Mouse (Mus musculus) adrenal gland, adult (tissue): ENCODE results near the gene Dot1l.

ENCODE experiments used
- DNase-seq, 2 experiments: peaks; one replicate each; pipeline ENCODE4 v3.0.0; 2022 to 2023; ENCODE audit warnings: low spot score in 1 of 2; ENCODE audit not compliant: inconsistent age in 2 of 2

Gene Dot1l

DNA sequence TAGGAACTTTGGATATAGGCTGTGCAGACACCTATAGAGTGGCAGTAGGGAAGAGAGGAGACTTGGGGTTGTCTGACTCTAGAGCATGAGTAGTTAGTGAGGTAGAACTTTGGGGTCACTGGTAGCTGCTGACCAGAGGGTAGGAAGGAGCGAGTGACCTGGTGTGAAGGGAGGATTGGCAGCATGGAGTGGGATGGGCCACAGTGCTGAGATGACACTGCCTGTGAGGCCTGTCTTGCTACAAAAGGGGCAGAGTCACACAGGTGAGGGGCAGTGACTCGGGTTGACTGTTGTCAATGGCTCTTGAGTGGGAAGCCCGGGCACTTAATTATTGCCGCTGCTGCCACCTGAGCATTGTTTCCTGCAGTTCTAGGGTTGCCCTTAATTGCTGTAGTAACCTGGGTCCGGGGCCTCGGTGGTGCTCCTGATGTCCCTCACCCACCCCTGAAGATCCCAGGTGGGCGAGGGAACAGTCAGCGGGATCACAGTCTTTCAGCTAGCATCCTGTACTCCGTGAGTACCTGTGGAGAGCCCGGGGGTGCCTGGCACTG is 72.9 kb downstream of the Dot1l start:
- DNase-seq = peak in 1 of 2 experiments; percentile 63

DNA sequence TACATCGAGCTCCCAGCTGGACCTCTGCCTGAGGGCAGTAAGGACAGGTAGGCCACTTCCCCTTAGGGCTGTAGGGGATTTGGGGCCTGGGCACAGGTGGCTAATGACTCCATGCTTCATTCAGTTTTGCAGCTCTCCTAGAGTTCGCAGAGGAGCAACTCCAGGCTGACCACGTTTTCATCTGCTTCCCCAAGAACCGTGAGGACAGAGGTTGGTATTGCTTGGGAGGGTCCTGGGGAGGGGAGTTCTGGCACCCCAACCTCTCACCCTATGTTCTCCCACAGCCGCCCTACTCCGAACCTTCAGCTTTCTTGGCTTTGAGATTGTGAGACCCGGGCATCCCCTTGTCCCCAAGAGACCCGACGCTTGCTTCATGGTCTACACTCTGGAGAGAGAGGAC is 73.6 kb downstream of the Dot1l start:
- peak in 1 of 2 experiments; percentile 49 for DNase-seq

DNA sequence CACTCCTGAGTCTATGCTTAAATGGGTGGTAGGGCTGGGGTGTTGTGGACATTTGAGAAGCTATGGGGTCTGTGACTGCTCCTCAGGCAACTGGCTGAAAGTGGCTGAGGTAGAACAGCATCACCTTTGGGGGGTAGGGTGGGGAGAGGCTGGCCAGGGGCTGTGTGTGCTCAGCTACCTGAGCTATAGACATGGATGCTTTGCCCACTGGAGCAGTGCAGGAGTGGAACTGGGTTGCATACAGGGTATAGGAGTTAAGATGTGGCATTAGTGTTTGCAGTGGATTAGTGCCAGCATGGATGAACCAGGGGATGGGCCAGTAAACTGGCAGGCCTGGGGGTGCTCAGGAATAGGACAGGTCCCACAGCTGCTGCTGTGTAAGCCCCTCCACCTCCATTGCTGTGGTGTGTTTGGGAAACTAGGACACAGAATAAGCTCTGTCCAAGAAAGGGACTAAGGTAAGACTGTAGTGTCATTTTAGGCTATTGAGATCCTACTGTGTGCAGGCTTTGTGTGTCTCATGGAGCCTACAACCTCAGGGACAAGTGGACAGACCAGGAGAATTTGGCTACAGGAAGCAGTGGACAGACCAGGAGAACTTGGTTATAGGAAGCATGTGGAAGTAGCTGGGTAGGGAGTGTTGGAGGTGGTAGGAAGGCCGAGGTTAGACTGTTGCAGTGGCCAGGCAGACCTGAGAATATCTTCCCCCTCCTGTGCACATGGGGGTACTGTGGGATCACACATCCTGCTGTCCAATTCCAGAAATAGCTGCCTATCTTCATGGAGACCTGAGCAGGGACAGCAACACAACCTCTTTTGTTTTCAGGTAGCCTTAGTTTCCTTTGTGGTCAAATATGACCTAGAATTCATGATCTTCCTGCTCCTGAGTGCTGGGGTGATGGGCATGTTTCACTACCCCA is 74.6 kb downstream of the Dot1l start:
- peak in 1 of 2 experiments; percentile 47 for DNase-seq

DNA sequence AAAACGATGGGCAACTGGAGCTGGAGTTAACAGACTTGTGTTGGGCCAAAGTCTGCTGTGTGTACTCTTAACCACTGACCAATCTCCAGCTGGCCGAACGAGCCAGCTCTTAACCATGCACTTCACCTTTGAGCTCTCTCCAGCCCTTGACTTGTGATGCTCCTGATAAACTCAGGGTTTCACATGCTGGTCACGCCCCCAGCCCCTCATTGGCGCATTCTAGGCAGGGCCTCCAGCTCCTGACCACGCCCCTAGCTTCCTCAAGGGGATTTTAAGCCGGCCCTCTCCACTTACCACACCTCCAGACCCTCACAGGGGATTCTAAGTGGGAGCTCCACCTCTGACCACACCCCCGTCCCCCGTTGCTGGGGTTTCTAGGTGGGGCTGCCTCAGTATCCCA is 76.1 kb downstream of the Dot1l start:
- DNase-seq = peak; percentile 73 to 85

DNA sequence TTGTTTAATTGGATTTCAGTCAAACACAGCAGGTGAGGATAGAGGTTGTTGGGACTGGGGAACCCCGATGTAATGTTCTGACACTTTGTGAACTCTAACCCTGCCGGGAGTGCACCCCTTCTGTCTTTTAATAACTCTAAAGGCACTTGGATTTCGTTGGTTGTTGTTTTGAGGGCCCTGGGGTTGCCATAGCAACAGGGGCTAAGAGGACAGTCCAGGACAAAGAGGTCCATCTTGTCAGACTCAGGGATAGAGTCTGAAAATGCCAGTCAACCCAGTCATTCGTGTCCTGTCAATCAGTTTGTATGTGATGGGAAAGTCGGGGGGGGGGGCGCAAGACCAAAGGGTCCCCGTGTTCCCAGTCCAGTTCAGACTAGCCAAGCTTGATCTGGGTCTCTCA is 77.8 kb downstream of the Dot1l start:
- DNase-seq = no peak

DNA sequence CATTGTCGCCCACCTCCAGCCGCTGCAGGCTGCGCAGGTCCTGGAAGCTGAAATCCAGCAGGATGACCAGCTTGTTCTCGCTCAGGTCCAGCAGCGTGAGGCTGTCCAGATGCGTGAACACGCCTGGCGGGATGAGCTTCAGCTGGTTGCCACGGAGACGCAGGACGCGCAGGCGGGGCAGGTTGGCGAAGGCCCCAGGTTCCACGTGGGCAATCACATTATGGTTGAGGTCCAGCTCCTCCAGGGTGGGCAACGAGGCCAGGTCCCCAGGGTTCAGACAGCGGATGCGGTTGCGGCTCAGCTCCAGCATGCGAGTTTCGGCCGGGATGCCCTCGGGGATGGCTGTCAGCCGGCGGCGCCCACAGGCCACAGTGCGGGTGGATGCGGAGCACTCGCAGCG is 80.6 kb downstream of the Dot1l start:
- no peak for DNase-seq

DNA sequence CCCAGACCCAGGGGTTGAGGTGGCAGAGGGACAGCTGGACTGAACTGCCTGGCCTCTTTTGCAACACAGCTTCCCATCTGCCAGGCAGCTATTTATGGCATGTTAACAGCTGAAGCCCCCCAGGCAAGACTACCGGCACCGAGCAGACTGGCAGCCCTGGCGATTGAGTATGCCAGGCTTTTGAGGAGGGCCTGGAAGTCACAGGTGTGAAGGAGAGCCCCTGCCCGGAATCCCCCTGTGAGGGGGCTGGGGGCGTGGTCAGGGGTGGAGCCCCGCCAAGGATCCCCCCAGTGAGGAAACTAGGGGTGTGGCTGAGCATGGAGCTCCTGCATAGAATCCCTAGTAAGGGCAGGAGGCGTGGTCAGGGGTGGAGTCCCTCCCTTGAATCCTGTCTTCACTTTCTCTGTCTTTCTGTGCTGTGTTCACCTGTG is 82.0 kb downstream of the Dot1l start:
- DNase-seq = peak; percentile 29 to 52

DNA sequence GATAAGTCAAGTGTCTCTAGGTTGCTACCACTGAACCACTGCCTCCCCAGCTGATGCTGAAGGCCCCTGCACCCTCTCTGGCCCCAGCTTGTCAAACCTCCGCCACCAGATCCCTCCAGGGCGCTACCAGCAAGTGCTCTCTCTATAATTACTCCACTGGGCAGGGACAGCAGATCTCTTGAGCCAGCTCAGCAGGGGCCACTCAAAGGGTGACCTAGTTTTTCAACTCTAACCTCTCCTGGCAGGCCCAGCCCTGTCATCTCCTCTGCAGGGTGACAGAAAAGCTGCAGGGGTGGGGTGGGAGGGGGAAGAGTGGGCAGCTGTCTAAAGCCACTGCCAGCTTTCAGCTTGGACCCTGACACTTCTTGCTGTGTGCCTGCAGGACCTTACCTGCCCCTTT is 82.8 kb downstream of the Dot1l start:
- peak; percentile 55 to 81 for DNase-seq

DNA sequence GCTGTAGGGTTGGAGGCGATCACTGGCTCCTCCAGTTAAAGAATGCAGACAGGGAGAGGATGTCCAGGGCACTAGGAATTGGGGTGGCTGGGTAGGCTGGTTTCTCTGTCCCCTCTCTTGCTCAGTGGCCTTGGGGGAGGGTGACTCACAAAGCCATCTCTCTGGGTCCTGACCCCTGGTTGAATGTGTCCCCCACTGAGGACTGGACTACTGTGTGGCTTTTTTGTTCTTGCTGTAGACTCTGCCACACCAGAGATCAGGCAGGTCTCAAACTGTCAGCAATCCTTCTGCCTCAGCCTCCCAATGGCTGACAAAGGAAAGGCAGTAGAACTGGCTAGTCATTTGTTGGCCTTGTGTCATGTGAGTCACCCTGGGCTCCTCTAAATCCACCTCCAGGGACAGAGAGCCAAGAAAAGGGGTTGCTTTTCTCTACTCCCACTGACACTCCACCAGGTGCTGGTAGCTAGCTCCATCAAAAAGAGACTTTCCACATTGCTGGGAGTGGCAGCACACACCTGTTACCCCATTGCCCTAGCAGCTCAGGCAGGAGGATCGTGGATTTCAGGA is 83.4 kb downstream of the Dot1l start:
- DNase-seq = peak; percentile 82 to 90

DNA sequence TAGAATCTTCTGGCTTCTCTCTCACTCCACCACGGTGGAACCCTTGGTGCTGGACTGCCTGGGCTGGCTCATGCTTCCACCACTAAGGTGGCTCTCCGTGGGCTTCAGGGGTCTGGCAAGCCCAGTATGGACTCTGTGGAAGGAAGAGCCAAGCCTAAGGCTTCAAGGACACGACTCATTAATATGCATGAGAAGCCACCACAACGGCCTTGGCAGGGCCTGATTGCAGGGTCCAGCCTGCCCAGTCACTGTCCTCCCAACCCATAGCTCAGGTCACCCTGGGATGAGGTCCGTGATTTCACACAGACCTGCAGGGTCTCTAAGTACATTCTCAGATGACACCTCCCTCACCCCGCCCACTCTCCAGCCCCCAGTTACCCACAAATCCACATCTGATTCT is 84.8 kb downstream of the Dot1l start:
- DNase-seq = peak; percentile 51 to 68

DNA sequence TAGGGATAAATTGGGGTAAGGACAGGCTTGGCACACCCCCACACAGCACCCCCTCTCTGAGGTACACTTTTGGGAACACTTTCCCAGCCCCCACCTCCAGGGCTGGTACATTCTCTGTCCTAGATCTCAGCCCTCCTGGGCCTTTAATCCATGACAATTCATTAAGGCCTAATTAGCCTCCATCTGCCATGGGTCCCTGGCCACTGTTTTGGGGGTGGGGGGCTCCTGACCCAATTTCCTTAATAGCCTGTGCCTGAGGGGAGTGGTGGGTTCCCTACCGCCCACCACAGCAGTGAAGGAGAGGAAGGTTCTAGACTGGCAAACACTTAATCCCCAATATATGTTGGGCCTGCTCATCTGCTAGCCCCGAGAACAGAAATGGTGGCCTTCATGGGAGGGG is 86.7 kb downstream of the Dot1l start:
- DNase-seq = no peak

DNA sequence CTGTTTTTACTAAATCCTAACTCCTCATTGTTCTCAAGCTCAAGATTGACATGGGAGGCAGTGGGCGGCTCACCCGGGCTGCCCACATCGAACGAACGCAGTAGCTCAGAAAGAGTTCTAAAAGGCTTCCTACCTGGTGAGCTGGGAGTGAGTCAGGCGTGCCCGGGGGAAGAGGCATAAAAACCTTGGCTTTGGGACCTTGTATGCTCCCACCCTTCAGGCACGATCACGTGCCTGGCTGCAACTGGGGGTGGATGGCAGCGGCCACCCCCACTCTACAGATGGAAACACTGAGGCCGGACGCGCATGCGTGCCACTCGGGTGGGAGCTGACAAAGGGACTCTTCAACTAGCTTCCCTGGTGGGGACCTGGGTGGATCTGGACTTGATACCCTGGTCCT is 87.3 kb downstream of the Dot1l start:
- DNase-seq = no peak

DNA sequence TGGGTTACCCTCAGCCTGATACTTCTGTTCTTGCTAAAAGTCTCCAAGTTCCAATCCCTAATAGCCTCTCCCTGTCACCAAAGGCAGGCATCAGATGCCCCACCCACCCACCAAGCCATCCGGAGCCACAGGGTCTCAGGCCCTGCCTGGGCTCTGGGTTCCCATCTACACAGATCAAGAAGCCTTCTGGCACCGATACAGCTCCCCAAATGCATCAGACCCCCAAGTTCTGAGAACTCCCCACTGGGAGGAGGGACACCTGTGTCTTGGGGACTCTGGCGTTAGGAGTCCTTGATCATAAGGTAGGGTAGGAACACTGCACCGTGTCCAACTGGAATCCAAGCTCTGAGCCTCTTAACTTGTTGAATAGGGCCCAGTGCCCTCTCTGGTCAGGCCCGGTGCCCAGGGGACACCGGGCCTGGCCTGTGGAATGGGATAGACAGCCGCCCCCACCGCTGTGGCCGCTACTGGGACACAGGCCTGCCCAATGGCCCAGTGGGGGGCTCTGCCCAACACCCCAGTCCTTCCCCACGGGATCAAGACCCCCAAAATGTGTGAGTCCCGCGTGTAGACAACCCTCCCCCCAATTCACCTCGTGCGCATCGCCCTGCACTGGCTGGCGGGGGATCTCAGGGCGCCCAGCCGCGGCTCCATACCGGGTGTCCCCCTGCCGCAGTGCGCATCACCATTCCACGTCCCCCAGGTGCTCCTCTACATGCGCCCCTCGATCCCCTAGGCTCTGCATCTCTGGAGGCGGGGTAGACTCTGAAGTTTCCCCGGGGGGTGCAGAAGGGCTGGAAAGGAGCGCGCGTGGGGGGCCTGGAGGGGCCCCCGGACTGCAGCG is 88.3 kb downstream of the Dot1l start:
- DNase-seq = peak in 1 of 2 experiments; percentile 38

DNA sequence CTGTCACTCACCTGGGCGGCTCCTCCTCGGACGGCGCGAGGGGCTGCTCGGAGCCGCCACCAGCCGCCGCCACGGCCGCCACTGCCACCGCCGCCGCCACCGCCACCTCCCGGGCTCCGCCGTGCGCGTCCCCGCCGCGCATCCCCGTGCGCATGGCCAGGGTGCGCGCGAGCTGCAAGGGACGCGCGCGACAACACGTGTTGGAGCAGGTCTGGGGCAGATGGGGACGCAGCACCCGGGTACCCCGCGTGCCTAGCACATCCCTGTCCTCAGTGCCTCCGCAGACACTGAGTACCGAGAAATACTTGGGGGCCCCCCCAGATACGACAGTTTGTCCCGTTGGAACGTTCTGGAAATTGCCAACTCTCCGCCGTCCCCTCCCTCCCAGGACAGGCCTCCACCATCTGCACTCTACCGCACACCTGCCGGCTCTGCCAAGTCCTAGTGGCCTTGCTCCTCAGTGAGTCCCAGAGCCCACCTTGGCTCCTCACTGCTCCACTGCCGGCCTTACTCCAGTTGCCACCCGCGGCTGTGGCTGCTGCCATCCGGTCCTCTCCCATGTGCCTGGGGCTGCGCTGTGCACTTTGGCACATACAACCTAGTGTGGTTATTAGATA is 89.0 kb downstream of the Dot1l start, which contains the start of gene Lingo3:
Gene Lingo3 (minus strand): TSS at position 109 of the 617 bp plus-strand sequence.
- DNase-seq = peak; percentile 58 to 78
